Mouse (Mus musculus) liver, postnatal 0 days (tissue): ENCODE results near the gene Btbd8. TPM values are rescaled to one million over a fixed set of nuclear protein-coding genes. Genes with fewer than 3 reads are reported as not detected.

Source experiments
- ATAC-seq: fragments of 200-750 bp; cut with Nextera tagmentation; 2 replicates; pipeline ENCODE4 v1.8.0; 2017; ENCODE audit warnings: mild to moderate bottlenecking, moderate library complexity
- DNase-seq: peaks from one replicate; pipeline ENCODE4 v3.0.0-alpha.2; 2016
- H3K27ac ChIP-seq: fragments of 300-500 bp; sonication (generic); 2 replicates; pipeline ENCODE4 v1.5.1; 2014; ENCODE audit warnings: antibody characterized with exemption, moderate library complexity, mild to moderate bottlenecking, low read depth
- H3K27me3 ChIP-seq: fragments of 300-500 bp; sonication (generic); 2 replicates; pipeline ENCODE4 v1.6.1; 2014; ENCODE audit warnings: low read length, control low read depth, mixed read lengths; ENCODE audit not compliant: insufficient read depth
- H3K36me3 ChIP-seq: fragments of 300-500 bp; sonication (generic); replicated peaks from 2 replicates; pipeline ENCODE4 v1.6.1; 2014; ENCODE audit warnings: mild to moderate bottlenecking, control low read depth, low read length, moderate library complexity, mixed read lengths; ENCODE audit not compliant: insufficient read depth
- H3K4me1 ChIP-seq: fragments of 300-500 bp; sonication (generic); 2 replicates; pipeline ENCODE4 v1.6.1; 2014; ENCODE audit warnings: antibody characterized with exemption, mild to moderate bottlenecking, control low read depth; ENCODE audit not compliant: insufficient read depth
- H3K4me2 ChIP-seq: fragments of 300-500 bp; sonication (generic); 2 replicates; pipeline ENCODE4 v1.6.1; 2014; ENCODE audit warnings: low read depth, mild to moderate bottlenecking, low read length, moderate library complexity, mixed read lengths
- H3K4me3 ChIP-seq: fragments of 300-500 bp; sonication (generic); 2 replicates; pipeline ENCODE4 v1.5.1; 2014; ENCODE audit warnings: low read depth, low read length
- H3K9ac ChIP-seq: fragments of 300-500 bp; sonication (generic); replicated peaks from 2 replicates; pipeline ENCODE4 v1.6.1; 2014; ENCODE audit warnings: mild to moderate bottlenecking, moderate library complexity
- H3K9me3 ChIP-seq: fragments of 300-500 bp; sonication (generic); 2 replicates; pipeline ENCODE4 v1.6.1; 2016; ENCODE audit warnings: mild to moderate bottlenecking, control low read depth, low read length, mixed read lengths
- CTCF ChIP-seq: sonication (generic); IDR thresholded peaks from 2 replicates; pipeline ENCODE4 v1.5.1; 2016; ENCODE audit warnings: antibody characterized with exemption, low read depth
- EP300 ChIP-seq: IDR thresholded peaks from 2 replicates; pipeline ENCODE4 v1.6.1; 2016; ENCODE audit warnings: antibody characterized with exemption, low read depth, mild to moderate bottlenecking
- WGBS: fragments of 180-500 bp; shearing (Covaris S2); extraction: QIAGEN DNeasy Blood & Tissue Kit; methylation state at CpG from one replicate; pipeline ENCODE4 v1.1.7; 2014; ENCODE audit not compliant: insufficient replicate concordance; 5-methylcytosine and 5-hydroxymethylcytosine counted together
- polyA plus RNA-seq: library from polyadenylated mRNA; unstranded; fragments of >200 nt; fragmentation: Nextera tagmentation; extraction: Ambion mirVana; gene quantifications from 2 replicates; pipeline ENCODE4 v1.2.1, GENCODE M21; 2015

Btbd8 gene
- polyA plus RNA-seq, 1 experiment from 2014 or later, result 1.5 TPM

DNA sequence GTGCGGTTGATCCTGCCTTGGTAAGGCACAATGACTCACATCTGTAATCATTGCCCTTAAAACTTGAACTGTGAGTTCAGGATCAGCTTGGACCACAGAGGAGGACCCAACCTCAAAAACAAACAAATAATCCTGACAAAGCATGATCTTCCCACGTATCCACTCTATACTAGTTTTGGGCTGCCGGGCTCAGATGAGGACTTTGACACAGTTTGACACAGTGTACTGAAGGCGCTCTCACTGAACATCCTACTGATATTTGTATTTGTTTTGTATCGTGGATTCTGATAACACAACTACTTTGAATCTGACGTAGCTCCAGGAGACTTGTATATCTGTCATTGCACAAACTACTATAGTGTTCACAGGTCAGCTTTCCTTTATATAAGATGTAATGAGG, 83.6 kb downstream of the Btbd8 start:
- no peaks in the 10 kb centered on the region for H3K9me3 ChIP-seq
- H3K27me3 ChIP-seq, result no peaks in the 10 kb centered on the region
- WGBS, result 62% methylated on average over 6 of the region's 6 CpGs
- no peak for ATAC-seq
- no peaks in the 10 kb centered on the region for H3K36me3 ChIP-seq
- H3K4me3 ChIP-seq, result no peak overlapping the region
- H3K4me2 ChIP-seq, result no peak overlapping the region
- H3K4me1 ChIP-seq, result no peaks in the 10 kb centered on the region
- no peak for DNase-seq
- H3K27ac ChIP-seq, result no peak overlapping the region
- H3K9ac ChIP-seq, result no peak overlapping the region
- TF ChIP-seq EP300 (no peak), CTCF (no peak)

DNA sequence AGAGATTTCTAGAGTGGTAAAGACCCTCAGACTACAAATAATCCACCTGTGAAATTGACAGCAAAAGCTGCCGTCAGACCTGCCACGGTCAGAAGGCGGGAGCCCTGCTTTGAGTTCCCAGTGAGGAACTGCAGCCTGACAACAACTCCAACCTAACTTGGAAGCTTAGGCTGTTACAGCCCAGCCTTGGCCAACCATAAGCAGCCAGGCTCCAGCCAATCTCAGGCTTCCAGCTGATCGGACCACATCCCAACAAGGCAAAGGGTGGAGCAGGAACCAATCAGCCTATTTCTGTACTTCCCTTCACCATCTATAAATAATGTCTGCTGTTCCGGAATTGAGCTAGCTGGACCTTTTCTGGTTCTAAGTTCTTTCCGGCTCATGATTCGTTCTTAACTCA, 84.1 kb downstream of the Btbd8 start:
- 49% methylated on average over 7 of the region's 7 CpGs for WGBS

DNA sequence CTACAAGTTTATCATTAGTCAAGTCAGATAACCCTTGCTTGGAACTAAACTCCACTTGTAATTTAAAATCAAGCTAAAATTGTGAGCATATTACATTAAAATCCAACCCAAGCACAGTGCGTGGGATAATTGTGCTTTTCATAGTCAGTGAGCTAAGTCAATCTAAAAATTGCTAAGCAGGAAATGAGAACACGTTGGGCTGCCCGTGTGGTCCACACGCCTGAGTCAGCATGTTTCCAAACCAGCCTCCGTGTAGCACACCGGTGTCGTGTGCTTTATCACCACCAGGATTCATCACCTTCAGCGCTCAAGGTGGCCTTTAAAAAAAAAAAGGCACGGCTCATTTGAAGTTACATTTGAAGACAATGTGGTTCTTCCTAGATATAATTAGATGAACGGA, 86.5 kb downstream of the Btbd8 start:
- Histone ChIP-seq H3K9me3 (no peaks in the 10 kb centered on the region), H3K4me1 (no peaks in the 10 kb centered on the region), H3K4me3 (no peak overlapping the region), H3K27ac (no peak overlapping the region), H3K27me3 (no peaks in the 10 kb centered on the region), H3K9ac (no peak overlapping the region), H3K4me2 (no peak overlapping the region), H3K36me3 (no peaks in the 10 kb centered on the region)
- DNase-seq, result no peak
- ATAC-seq, result no peak
- no peak for TF ChIP-seq EP300
- WGBS, result 46% methylated on average over 10 of the region's 10 CpGs

More for the DNA sequence above, 84.1 kb downstream of the Btbd8 start:
- DNase-seq, result no peak
- Histone ChIP-seq H3K4me2 (no peak overlapping the region), H3K4me3 (no peak overlapping the region), H3K9ac (no peak overlapping the region), H3K27ac (no peak overlapping the region), H3K4me1 (no peaks in the 10 kb centered on the region), H3K27me3 (no peaks in the 10 kb centered on the region), H3K36me3 (no peaks in the 10 kb centered on the region), H3K9me3 (no peaks in the 10 kb centered on the region)
- TF ChIP-seq CTCF (no peak), EP300 (no peak)
- no peak for ATAC-seq

DNA sequence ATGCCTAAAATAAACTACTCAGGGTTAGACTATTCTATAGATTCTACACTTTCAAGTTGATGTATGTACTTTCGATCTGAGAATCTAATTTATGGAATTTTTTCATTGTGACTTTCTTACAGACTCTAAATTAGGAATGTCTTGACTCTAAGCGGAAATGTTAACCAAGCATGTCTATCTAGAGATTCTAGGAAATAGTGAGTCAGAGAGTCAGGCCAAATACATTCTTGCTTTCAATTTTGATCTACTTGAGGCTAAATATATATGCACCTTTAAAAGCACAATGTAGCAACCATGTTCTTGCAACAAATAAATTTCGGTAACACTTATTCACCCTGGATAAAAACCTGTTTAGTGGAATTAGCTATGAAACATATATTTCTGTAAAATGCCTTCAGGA, 91.1 kb downstream of the Btbd8 start:
- no peak for TF ChIP-seq CTCF
- no peak for TF ChIP-seq EP300
- H3K27me3 ChIP-seq, result no peaks in the 10 kb centered on the region
- H3K4me2 ChIP-seq, result no peak overlapping the region
- H3K4me3 ChIP-seq, result no peak overlapping the region
- H3K4me1 ChIP-seq, result no peaks in the 10 kb centered on the region
- H3K27ac ChIP-seq, result no peak overlapping the region
- H3K36me3 ChIP-seq, result no peaks in the 10 kb centered on the region
- H3K9me3 ChIP-seq, result no peaks in the 10 kb centered on the region
- ATAC-seq (no peak), DNase-seq (no peak)
- H3K9ac ChIP-seq, result no peak overlapping the region
- 80% methylated on average over 3 of the region's 3 CpGs for WGBS

DNA sequence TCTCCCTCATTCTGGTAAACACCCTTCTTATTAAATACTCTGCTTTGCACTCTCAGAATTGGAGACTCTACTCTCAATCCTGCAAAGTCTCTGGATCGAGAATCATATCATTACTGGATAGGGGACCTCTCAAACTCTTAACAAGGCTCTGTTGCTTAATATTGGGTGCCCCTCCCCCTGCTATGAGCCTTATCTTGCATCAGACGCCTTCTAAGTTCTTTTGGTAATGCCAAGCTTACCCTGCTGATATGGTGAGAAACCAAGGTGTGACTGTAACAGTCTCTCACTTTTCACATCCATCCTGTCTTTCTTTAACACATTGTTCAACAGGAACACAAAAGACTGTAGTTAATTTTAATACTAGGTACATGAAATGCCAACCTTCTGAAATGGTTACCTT, 95.8 kb downstream of the Btbd8 start:
- Histone ChIP-seq H3K4me1 (no peaks in the 10 kb centered on the region), H3K36me3 (no peaks in the 10 kb centered on the region), H3K27ac (no peak overlapping the region), H3K9ac (no peak overlapping the region), H3K9me3 (no peaks in the 10 kb centered on the region), H3K4me2 (no peak overlapping the region), H3K27me3 (no peaks in the 10 kb centered on the region), H3K4me3 (no peak overlapping the region)
- no peak for DNase-seq
- ATAC-seq, result no peak
- 42% methylated on average over 2 of the region's 2 CpGs for WGBS
- no peak for TF ChIP-seq CTCF
- TF ChIP-seq EP300, result no peak

DNA sequence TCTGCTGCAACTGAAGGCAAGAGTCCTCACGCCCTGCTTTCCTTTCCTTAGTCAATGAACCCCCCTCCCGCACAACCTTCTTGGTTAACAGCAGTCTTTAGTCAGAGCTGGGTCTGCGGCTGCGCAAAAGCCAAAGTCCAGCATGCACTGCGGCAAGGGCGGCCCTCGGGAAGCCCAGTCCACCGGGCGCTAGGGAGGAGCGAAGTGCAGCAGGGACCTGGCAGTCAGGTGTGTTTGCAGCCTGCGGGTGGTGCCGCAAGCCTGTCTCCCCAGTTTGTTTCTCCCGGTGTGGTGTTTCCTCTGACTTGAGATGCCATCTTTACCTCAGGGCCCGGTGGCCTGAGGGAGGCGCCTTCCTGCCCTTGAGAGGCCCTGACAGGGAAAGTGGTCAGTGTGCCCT, 96.8 kb downstream of the Btbd8 start, which contains the start of gene 1700028K03Rik:
TSS of gene 1700028K03Rik (plus strand) at position 129 of the 400 bp plus-strand sequence.
- H3K4me2 ChIP-seq, result no peak within 1 kb of the TSS
- TF ChIP-seq CTCF (peak; percentile 13; the same call in 1 of the 2 replicates), EP300 (no peak)
- 56% methylated on average over 15 of the region's 15 CpGs for WGBS
- DNase-seq (peak; percentile 40), ATAC-seq (peak; percentile 33; the same call in 1 of the 2 replicates)
- no peaks in the 10 kb centered on the region for H3K4me1 ChIP-seq
- H3K9ac ChIP-seq, result no peak within 1 kb of the TSS
- no peak within 1 kb of the TSS for H3K27ac ChIP-seq
- H3K4me3 ChIP-seq, result no peak within 1 kb of the TSS
- H3K27me3 ChIP-seq, result no peaks in the 10 kb centered on the region
- no peaks in the 10 kb centered on the region for H3K36me3 ChIP-seq
- H3K9me3 ChIP-seq, result no peaks in the 10 kb centered on the region

DNA sequence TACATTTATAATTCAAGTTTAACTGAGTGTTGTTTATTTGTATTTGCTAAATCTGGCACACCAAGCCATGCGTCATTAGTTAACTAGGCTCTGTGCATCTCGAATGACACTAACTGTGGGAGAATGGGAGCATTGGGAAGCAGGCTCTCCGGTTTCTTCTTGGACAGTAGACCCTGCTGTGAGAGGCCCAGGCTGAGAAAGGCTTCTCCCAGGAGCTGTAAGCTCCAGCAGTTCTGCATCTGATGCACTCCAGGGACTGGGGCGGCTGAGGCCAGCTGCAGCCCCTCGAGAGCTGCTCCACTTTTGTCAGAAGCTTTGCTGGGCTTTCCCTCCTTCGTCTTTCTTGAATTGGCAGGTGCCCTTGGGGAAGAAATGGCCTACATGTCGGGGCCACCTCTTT, 103.9 kb downstream of the Btbd8 start:
- DNase-seq (no peak), ATAC-seq (no peak)
- no peak overlapping the region for H3K9ac ChIP-seq
- 66% methylated on average over 7 of the region's 7 CpGs for WGBS
- no peak overlapping the region for H3K4me2 ChIP-seq
- no peaks in the 10 kb centered on the region for H3K36me3 ChIP-seq
- no peak overlapping the region for H3K4me3 ChIP-seq
- H3K4me1 ChIP-seq, result no peaks in the 10 kb centered on the region
- H3K9me3 ChIP-seq, result no peaks in the 10 kb centered on the region
- no peaks in the 10 kb centered on the region for H3K27me3 ChIP-seq
- TF ChIP-seq CTCF (no peak), EP300 (no peak)
- no peak overlapping the region for H3K27ac ChIP-seq
